Mouse (Mus musculus): ENCODE results near the gene Rnf114. TPM values are rescaled to one million over a fixed set of nuclear protein-coding genes. Genes with fewer than 3 reads are reported as not detected.

Gene Rnf114
- 67.5 and 75.6 TPM in 2 replicates for polyA plus RNA-seq (2021; fragmentation: Nextera tagmentation)
- long read RNA-seq, experiment 1, transcript Rnf114-201 (6 exons, 2,502 nt) = minor isoform, 128 of 494 reads
- long read RNA-seq, experiment 1, transcript Rnf114-203 (5 exons, 1,985 nt) = major isoform, 339 of 494 reads
- long read RNA-seq, experiment 1, partial matches to known transcripts = 8 of 494 reads
- long read RNA-seq, experiment 1, other reads (novel, unspliced or antisense) = 19 of 494 reads
- long read RNA-seq, experiment 2, transcript Rnf114-203 (5 exons, 1,985 nt) = major isoform, 72 of 113 reads
- long read RNA-seq, experiment 2, transcript Rnf114-201 (6 exons, 2,502 nt) = minor isoform, 16 of 113 reads
- long read RNA-seq, experiment 2, partial matches to known transcripts = 13 of 113 reads
- long read RNA-seq, experiment 2, other reads (novel, unspliced or antisense) = 12 of 113 reads

DNA sequence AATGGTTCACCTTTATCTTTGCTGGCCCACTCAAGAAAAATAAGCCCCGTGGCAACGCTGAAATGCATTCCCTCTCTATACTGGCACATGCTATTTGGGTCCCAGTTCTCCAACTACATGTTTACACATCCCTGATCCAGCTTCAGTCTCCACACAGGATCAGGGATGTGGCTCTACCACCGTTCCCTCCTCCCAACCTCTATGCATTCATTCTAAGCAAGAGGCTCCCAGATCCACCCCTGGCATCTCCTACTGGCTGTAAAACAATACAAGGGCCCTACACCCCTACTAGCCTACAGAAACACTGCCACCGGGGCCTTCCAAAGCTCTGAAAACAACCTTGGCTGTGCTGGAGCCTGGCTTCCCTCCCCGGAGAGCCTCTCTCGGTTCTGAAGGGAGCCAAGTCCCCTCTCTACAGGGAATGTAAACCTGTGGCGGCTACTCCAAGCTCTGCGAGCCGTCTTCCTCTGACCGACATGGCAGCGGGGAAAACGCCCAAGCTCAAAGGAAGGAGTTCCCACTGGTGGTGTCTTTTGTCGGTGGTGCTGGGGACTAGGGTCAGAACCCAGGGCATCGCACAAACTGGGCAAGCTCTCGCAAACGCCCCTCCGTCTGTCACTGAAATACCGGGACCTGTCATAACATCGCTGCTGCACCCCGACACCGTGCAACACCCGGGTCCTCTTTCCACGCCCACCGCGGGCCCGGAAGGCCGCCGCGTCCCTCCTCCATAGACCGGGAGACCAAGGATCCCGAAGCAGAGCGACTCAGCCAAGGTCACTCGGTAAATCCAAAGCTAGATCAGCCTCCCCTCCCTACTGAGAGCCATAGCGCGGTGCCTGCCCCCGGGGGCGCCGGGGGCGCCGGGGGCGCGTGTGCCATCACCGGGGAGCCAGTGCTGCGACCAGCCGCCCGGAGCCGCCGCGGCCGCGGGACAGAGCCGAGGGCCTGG, at the start of gene Rnf114:
Rnf114 (plus strand) TSS at position 889 of the 952 bp plus-strand sequence.

GRCm38 (mm10) chr2:167492713-167493636, 530 bp downstream of the Rnf114 start, which contains the start of gene Spata2:
TSS of gene Spata2 (minus strand) at chr2:167492887.

DNA sequence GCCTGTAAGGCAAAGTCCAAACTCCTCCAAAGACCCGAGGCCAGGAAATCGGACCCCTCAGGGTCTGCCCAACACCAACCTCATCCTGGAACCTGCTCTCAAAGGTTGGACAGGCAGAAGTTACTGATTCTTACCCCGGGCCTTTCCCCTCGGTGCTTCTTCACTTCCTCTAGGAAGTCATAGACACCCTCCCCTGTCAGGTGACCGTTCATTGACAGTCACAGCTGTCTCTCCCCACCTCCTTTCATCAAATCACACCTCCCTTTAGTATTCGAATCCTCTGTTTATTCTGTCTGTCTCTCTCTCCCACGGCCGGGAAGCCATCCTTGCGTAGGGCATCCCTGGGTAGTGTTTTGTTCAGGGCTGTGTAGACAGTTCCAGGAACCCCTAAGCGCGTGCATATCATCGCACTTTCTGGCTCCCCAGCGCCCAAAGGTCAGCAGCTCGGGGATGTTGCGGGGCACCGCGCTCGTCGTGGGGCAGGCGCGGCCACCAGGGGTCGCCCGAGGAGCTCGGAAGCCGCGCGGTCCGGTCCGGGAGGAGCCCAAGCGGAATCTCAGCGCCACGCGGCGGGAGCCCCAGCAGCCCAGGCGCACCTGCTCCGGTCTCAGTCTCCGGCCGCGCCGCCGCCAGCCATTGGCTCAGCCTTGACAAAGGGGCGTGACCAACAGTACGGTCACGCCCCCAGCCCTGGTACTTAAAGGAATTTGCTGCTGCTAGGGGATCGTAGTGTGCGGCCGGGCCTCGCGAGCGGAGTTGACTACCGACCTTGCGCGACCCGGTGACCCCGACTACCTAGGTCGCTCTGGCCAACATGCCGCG, 45.2 kb downstream of the Rnf114 start, which contains the start of gene Snai1:
Snai1 (plus strand) TSS at position 720 of the 822 bp plus-strand sequence.

Other genes with a start within 250 kb of the Rnf114 start
- 3.4 and 5.5 TPM in 2 replicates for gene B4galt5, start 143.5 kb upstream of the Rnf114 start, polyA plus RNA-seq (2021; fragmentation: Nextera tagmentation)
- gene Slc9a8, start 70.9 kb upstream of the Rnf114 start, polyA plus RNA-seq (2021; fragmentation: Nextera tagmentation) = 5.1 and 6.3 TPM in 2 replicates
- 26.9 and 38.1 TPM in 2 replicates for gene Spata2, start 242 bp downstream of the Rnf114 start, polyA plus RNA-seq (2021; fragmentation: Nextera tagmentation)
- 0.20 and 0.33 TPM in 2 replicates for gene Snai1, start 45.5 kb downstream of the Rnf114 start, polyA plus RNA-seq (2021; fragmentation: Nextera tagmentation)
- 372 and 426 TPM in 2 replicates for gene Ube2v1, start 139.4 kb downstream of the Rnf114 start, polyA plus RNA-seq (2021; fragmentation: Nextera tagmentation)
- 3.7 TPM in 1 of 2 replicates, not detected in the other for gene Gm20431, start 168.9 kb downstream of the Rnf114 start, polyA plus RNA-seq (2021; fragmentation: Nextera tagmentation)
- gene Cebpb, start 196.3 kb downstream of the Rnf114 start, polyA plus RNA-seq (2021; fragmentation: Nextera tagmentation) = 0.31 and 31.9 TPM in 2 replicates
- gene Tmem189, start 197.2 kb downstream of the Rnf114 start, polyA plus RNA-seq (2021; fragmentation: Nextera tagmentation) = 8.5 and 30.5 TPM in 2 replicates

Data from left cerebral cortex, adult 6 months (tissue).